Mouse (Mus musculus) frontal cortex, postnatal 10 days (tissue): ENCODE data around the gene Sacm1l.

ENCODE experiments used
- DNase-seq, 2 experiments: peaks; one replicate each; pipeline ENCODE4 v3.0.0; 2022; ENCODE audit warnings: low spot score in 2 of 2, mixed read lengths in 1 of 2

Sacm1l gene

GRCm38 (mm10) chr9:123577360-123578192 is 48.0 kb downstream of the Sacm1l start:
- DNase-seq = no peak

GRCm38 (mm10) chr9:123589240-123589910 is 59.8 kb downstream of the Sacm1l start:
- DNase-seq = no peak

GRCm38 (mm10) chr9:123595194-123595593 is 65.6 kb downstream of the Sacm1l start:
- no peak for DNase-seq

GRCm38 (mm10) chr9:123596910-123597309 is 67.4 kb downstream of the Sacm1l start:
- no peak for DNase-seq

- no peak for DNase-seq
Observed at GRCm38 (mm10) chr9:123597376-123597775, 67.8 kb downstream of the Sacm1l start.

GRCm38 (mm10) chr9:123601529-123601928 is 72.0 kb downstream of the Sacm1l start:
- no peak for DNase-seq

GRCm38 (mm10) chr9:123620311-123621098 is 90.9 kb downstream of the Sacm1l start:
- no peak for DNase-seq

GRCm38 (mm10) chr9:123624741-123625140 is 95.2 kb downstream of the Sacm1l start:
- DNase-seq = no peak

- no peak for DNase-seq
Observed at GRCm38 (mm10) chr9:123625821-123626220, 96.3 kb downstream of the Sacm1l start.

- DNase-seq = no peak
Observed at GRCm38 (mm10) chr9:123631666-123632065, 102.1 kb downstream of the Sacm1l start.

- no peak for DNase-seq
Observed at GRCm38 (mm10) chr9:123632281-123632680, 102.7 kb downstream of the Sacm1l start, which contains the start of gene Slc6a20b. TSS of gene Slc6a20b (minus strand) at chr9:123632565.

GRCm38 (mm10) chr9:123632993-123633392 is 103.4 kb downstream of the Sacm1l start:
- DNase-seq = no peak

GRCm38 (mm10) chr9:123636771-123637170 is 107.2 kb downstream of the Sacm1l start:
- DNase-seq = no peak

GRCm38 (mm10) chr9:123638231-123638630 is 108.7 kb downstream of the Sacm1l start:
- no peak for DNase-seq

- DNase-seq = no peak
Observed at GRCm38 (mm10) chr9:123638668-123639089, 109.1 kb downstream of the Sacm1l start.

GRCm38 (mm10) chr9:123640106-123640505 is 110.5 kb downstream of the Sacm1l start:
- no peak for DNase-seq
